Mouse (Mus musculus) thymus, adult 2 months (tissue): ENCODE results near the gene Epha7. TPM values are rescaled to one million over a fixed set of nuclear protein-coding genes. Genes with fewer than 3 reads are reported as not detected.

Source experiments
- DNase-seq: peaks from one replicate; pipeline ENCODE4 v3.0.0; 2021
- H3K27ac ChIP-seq: fragments of 200-500 bp; 2 replicates; pipeline ENCODE4 v1.5.1; 2012; ENCODE audit warnings: low read length, control low read depth; ENCODE audit not compliant: control insufficient read depth, insufficient read depth
- H3K27me3 ChIP-seq: fragments of 200-500 bp; 2 replicates; pipeline ENCODE4 v1.6.1; 2012; ENCODE audit warnings: mild to moderate bottlenecking, low read length, moderate library complexity, mixed read lengths; ENCODE audit not compliant: control insufficient read depth, insufficient read depth
- H3K36me3 ChIP-seq: fragments of 200-500 bp; 2 replicates; pipeline ENCODE4 v1.6.1; 2012; ENCODE audit warnings: mild to moderate bottlenecking, low read length, moderate library complexity; ENCODE audit not compliant: control insufficient read depth, insufficient read depth
- H3K4me1 ChIP-seq: fragments of 200-500 bp; replicated peaks from 2 replicates; pipeline ENCODE4 v1.6.1; 2012; ENCODE audit warnings: low read length; ENCODE audit not compliant: control insufficient read depth, insufficient read depth
- H3K4me3 ChIP-seq: fragments of 200-500 bp; 2 replicates; pipeline ENCODE4 v1.5.1; 2012; ENCODE audit warnings: mild to moderate bottlenecking, low read length, control low read depth, moderate library complexity; ENCODE audit not compliant: control insufficient read depth, insufficient read depth
- CTCF ChIP-seq: fragments of 200-500 bp; IDR thresholded peaks from 2 replicates; pipeline ENCODE4 v1.5.1; 2012; ENCODE audit warnings: mild to moderate bottlenecking, control low read depth, low read length, moderate library complexity, borderline replicate concordance; ENCODE audit not compliant: control insufficient read depth, poor library complexity, insufficient read depth; ENCODE audit errors: extremely low read depth
- POLR2A ChIP-seq: fragments of 200-500 bp; IDR thresholded peaks from 2 replicates; pipeline ENCODE4 v1.6.1; 2012; ENCODE audit warnings: mild to moderate bottlenecking, low read length, control low read depth, moderate library complexity; ENCODE audit not compliant: control insufficient read depth, poor library complexity, insufficient read depth; ENCODE audit errors: extremely low read depth
- WGBS: fragments of 180-500 bp; shearing (Covaris S2); methylation state at CpG from one replicate; pipeline ENCODE4 v1.1.7; 2018; 5-methylcytosine and 5-hydroxymethylcytosine counted together
- polyA plus RNA-seq: library from polyadenylated mRNA; depleted of rRNA; stranded (reverse); fragments of >200 nt; gene quantifications from 2 replicates; pipeline ENCODE4 v1.2.3, GENCODE M21; 2012; rRNA removed

Epha7 gene
- 0.16 and 0.18 TPM in 2 replicates for polyA plus RNA-seq

DNA sequence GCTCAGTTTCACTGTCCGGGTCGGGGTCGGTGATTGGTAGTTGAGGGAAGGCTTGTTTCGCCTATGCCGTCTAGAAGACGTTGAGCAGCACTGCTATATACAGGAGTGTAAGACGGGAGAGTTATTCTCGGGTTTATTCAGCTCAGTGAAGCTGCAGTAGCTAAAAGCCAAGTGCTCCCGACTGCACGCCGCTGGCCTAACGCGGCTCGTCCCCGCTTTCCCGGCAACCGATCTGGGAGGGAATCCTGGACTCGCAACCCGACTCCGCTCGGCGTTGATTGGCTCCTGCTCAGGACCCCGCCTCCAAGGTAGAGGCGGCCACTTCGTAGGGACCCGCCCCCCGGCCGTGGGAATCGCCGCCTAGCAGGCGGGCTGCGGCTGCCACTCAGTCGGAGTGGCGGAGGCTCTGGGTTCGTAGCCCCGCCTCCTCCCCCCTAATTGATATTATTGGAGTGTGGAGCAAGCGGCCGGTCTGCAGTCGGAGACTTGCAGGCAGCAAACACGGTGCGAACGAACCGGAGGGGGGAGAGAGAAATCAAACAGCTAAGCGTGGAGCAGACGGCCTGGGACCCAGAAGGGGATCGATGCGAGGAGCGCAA, at the start of gene Epha7:
Gene Epha7, plus strand, starts transcription at position 441 of the 599 bp plus-strand sequence.
- WGBS, result under 1% methylated on average over 48 of the region's 48 CpGs
- DNase-seq, result peak; percentile 54
- Histone ChIP-seq H3K36me3 (no peaks in the 10 kb centered on the region), H3K4me3 (peak within 1 kb of the TSS; percentile 33), H3K27me3 (peaks cover 8% of the 10 kb centered on the region; the same call in 1 of the 2 replicates), H3K4me1 (0 out of 2 replicates have a peak, but pooled peaks cover 5% of the 10 kb centered on the region), H3K27ac (no peak within 1 kb of the TSS)
- no peak for TF ChIP-seq CTCF

DNA sequence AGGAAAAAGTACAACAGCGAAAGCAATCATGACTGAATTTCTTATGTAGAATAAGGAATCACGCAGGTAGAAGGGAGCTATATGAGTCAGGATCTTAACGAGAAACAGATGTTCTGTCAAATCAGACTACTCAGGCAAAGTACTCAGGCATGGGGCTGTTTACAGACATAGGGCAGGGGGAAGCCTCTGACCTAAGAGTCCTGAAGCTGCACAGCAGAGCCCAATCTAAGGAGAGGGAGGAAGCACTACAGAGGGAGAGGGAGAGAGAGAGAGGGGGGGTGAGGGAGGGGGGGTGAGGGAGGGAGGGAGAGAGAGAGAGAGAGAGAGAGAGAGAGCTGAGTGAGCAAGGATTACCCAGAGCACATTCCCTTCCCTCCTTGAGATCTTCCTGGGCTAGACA, 29.0 kb upstream of the Epha7 start:
- no peak for DNase-seq
- H3K4me3 ChIP-seq, result no peak overlapping the region
- TF ChIP-seq POLR2A, result no peak
- no peaks in the 10 kb centered on the region for H3K4me1 ChIP-seq
- no peaks in the 10 kb centered on the region for H3K36me3 ChIP-seq
- no peak overlapping the region for H3K27ac ChIP-seq
- 68% methylated on average over 3 of the region's 3 CpGs for WGBS
- H3K27me3 ChIP-seq, result no peaks in the 10 kb centered on the region

DNA sequence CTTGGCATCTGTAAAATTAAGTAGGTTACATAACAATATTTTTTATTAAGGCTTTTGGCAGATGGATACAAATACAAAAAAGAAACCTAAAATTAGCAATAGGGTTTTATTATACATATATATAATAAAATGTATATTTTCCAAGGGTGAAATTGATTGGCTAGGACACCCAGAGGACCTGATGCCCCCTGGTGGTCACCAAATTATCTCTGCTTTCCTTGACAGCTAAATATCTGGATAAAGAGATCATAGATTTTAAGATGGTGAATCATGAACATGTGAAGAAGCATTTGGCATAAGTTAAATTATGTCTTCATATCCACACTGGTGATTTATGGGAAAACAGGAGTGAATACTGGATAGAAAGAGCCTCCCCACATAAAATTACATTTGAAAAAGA, 4.1 kb upstream of the Epha7 start:
- TF ChIP-seq POLR2A (no peak), CTCF (no peak)
- H3K4me3 ChIP-seq, result no peak overlapping the region
- peaks cover 3% of the 10 kb centered on the region; the same call in 1 of the 2 replicates for H3K27me3 ChIP-seq
- DNase-seq, result peak; percentile 6
- H3K4me1 ChIP-seq, result 0 out of 2 replicates have a peak, but pooled peaks cover 5% of the 10 kb centered on the region
- no peaks in the 10 kb centered on the region for H3K36me3 ChIP-seq
- no peak overlapping the region for H3K27ac ChIP-seq

DNA sequence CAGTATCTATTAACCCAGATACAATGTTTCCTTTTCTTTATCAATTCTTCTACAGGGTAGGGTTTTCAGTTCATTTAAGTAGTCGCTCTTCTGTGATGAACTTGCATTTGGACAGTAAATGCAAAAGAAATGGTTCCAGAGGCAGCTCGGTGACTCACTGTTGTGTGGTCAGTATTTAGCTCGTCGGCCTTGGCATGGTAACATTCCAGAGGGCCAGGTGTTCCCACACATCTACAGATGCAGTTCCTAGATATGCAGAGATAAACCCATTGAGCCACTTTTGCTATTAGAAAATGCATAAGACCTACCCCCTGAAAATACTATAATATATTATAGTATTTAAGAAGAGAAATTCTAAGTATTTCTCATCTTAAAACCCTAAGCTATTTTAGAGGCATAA, 3.2 kb upstream of the Epha7 start:
- WGBS, result 86% methylated on average over 4 of the region's 4 CpGs
- Histone ChIP-seq H3K27me3 (peaks cover 6% of the 10 kb centered on the region; the same call in 1 of the 2 replicates), H3K27ac (no peak overlapping the region), H3K4me1 (0 out of 2 replicates have a peak, but pooled peaks cover 5% of the 10 kb centered on the region), H3K36me3 (no peaks in the 10 kb centered on the region), H3K4me3 (no peak overlapping the region)
- TF ChIP-seq CTCF (no peak), POLR2A (no peak)
- no peak for DNase-seq

DNA sequence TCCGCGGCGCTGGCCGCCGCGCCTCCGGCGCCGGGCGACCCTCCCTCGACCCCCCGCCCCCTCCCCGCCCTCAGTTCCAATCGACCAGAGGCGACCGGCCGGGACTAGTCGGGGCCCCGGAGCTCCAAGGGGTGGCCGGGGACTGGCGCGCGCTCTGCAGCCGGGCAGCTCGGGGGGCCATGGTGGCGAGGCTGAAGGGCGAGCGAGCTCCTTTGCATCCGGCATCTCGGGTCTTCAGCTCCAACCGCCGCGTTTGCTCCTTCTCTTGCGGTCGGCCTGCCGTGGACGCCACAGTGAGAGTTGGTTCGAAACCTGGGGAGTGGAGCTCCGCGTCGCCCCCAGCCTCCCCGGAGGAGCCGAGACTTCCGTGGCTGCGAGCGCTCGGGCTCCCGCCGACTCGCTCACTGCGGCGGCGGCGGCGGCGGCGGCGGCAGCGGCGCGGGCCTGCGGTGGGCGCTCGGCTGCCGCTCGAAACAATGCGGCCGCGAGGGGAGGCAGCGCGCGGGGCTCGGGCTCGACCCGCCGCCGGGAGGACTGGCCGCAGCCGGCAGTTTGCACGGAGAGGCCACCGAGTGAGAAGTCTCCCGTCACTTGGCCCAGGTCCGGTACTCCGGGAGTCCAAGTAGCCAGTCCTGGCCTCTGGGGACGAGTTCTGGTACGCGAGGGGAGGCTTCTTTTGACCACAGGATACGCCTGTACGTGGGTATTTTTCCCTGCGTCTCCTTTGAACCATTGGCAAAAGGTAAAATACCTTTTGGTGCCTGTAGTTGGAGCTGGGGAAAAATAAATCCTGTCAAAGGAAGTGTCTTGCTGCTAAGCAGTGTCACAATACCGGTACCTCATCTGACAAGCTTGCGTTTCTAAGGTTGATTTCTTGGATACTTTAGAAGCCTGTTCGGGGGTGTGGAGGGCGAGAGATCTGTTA, 882 bp downstream of the Epha7 start:
- WGBS, result 1% methylated on average over 94 of the region's 94 CpGs
- Histone ChIP-seq H3K4me1 (0 out of 2 replicates have a peak, but pooled peaks cover 5% of the 10 kb centered on the region), H3K27me3 (peaks cover 8% of the 10 kb centered on the region; the same call in 1 of the 2 replicates), H3K27ac (no peak overlapping the region), H3K36me3 (no peaks in the 10 kb centered on the region), H3K4me3 (peak overlapping the region; percentile 33)
- DNase-seq, result peak; percentile 10
- TF ChIP-seq CTCF, result no peak
- no peak for TF ChIP-seq POLR2A

DNA sequence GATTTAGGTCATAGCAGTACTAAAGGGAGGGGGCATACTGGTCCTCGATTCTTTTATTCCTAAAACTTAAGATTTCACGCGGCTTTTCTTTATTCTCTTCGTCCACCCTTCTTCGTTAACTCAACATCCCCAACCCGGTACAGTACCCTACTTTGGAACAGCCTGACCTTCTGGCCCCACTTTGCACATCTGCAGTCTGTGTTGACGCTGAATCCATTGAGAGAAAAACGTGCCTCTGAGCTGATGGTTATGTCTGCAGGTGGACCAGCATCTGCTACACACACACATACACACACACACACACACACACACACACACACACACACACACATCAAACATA, 1.5 kb downstream of the Epha7 start:
- Histone ChIP-seq H3K27me3 (peaks cover 8% of the 10 kb centered on the region; the same call in 1 of the 2 replicates), H3K4me1 (0 out of 2 replicates have a peak, but pooled peaks cover 5% of the 10 kb centered on the region), H3K27ac (no peak overlapping the region), H3K36me3 (no peaks in the 10 kb centered on the region), H3K4me3 (no peak overlapping the region)
- 2% methylated on average over 8 of the region's 8 CpGs for WGBS
- no peak for TF ChIP-seq CTCF
- TF ChIP-seq POLR2A, result no peak
- no peak for DNase-seq
